Mouse (Mus musculus): ENCODE measurements around the gene Abcb1b. TPM values are rescaled to one million over a fixed set of nuclear protein-coding genes. Genes with fewer than 3 reads are reported as not detected.

Gene Abcb1b
- 0.59 and 0.96 TPM in 2 replicates for polyA plus RNA-seq (2015; fragmentation: Nextera tagmentation; extraction: Ambion mirVana)

GRCm38 (mm10) chr5:8797987-8798751, at the start of gene Abcb1b:
Gene Abcb1b, plus strand, starts transcription at chr5:8798147.
- Histone ChIP-seq H3K4me1 (ENCODE audit: control insufficient read depth, insufficient read depth, low read depth, low read length) (peaks cover 3% of the 10 kb centered on the region), H3K36me3 (ENCODE audit: control insufficient read depth, insufficient read depth, low read length) (no peaks in the 10 kb centered on the region), H3K9me3 (ENCODE audit: control insufficient read depth, low read length) (no peaks in the 10 kb centered on the region), H3K4me3 (ENCODE audit: low read length) (peak within 1 kb of the TSS; percentile 70), H3K27me3 (replicated peaks; ENCODE audit: control insufficient read depth, insufficient read depth, low read length) (no peaks in the 10 kb centered on the region), H3K4me2 (ENCODE audit: low read length) (peak within 1 kb of the TSS; percentile 98), H3K27ac (ENCODE audit: low read depth, low read length) (no peak within 1 kb of the TSS), H3K9ac (ENCODE audit: low read depth, low read length) (peak within 1 kb of the TSS; percentile 65)
- ATAC-seq = peak; percentile 95
- WGBS = 0% methylated on average over 48 of the region's 48 CpGs

GRCm38 (mm10) chr5:8772866-8773265, 25.1 kb upstream of the Abcb1b start:
- Histone ChIP-seq H3K4me3 (ENCODE audit: low read length) (no peak overlapping the region), H3K27ac (ENCODE audit: low read depth, low read length) (no peak overlapping the region), H3K27me3 (replicated peaks; ENCODE audit: control insufficient read depth, insufficient read depth, low read length) (no peaks in the 10 kb centered on the region), H3K4me2 (ENCODE audit: low read length) (no peak overlapping the region), H3K4me1 (ENCODE audit: control insufficient read depth, insufficient read depth, low read depth, low read length) (no peaks in the 10 kb centered on the region), H3K9ac (ENCODE audit: low read depth, low read length) (no peak overlapping the region), H3K36me3 (ENCODE audit: control insufficient read depth, insufficient read depth, low read length) (no peaks in the 10 kb centered on the region), H3K9me3 (ENCODE audit: control insufficient read depth, low read length) (no peaks in the 10 kb centered on the region)
- ATAC-seq = no peak
- WGBS = 77% methylated on average over 3 of the region's 3 CpGs

GRCm38 (mm10) chr5:8778311-8778710, 19.6 kb upstream of the Abcb1b start:
- Histone ChIP-seq H3K27me3 (replicated peaks; ENCODE audit: control insufficient read depth, insufficient read depth, low read length) (no peaks in the 10 kb centered on the region), H3K9ac (ENCODE audit: low read depth, low read length) (no peak overlapping the region), H3K36me3 (ENCODE audit: control insufficient read depth, insufficient read depth, low read length) (no peaks in the 10 kb centered on the region), H3K9me3 (ENCODE audit: control insufficient read depth, low read length) (no peaks in the 10 kb centered on the region), H3K4me1 (ENCODE audit: control insufficient read depth, insufficient read depth, low read depth, low read length) (no peaks in the 10 kb centered on the region), H3K4me2 (ENCODE audit: low read length) (no peak overlapping the region), H3K27ac (ENCODE audit: low read depth, low read length) (no peak overlapping the region), H3K4me3 (ENCODE audit: low read length) (no peak overlapping the region)
- no peak for ATAC-seq
- 82% methylated on average over 2 of the region's 2 CpGs for WGBS

- H3K9ac ChIP-seq (ENCODE audit: low read depth, low read length) = no peak overlapping the region
- no peak for ATAC-seq
- H3K4me3 ChIP-seq (ENCODE audit: low read length) = no peak overlapping the region
- H3K27me3 ChIP-seq (replicated peaks; ENCODE audit: control insufficient read depth, insufficient read depth, low read length) = no peaks in the 10 kb centered on the region
- H3K4me2 ChIP-seq (ENCODE audit: low read length) = no peak overlapping the region
- no peaks in the 10 kb centered on the region for H3K9me3 ChIP-seq (ENCODE audit: control insufficient read depth, low read length)
- no peaks in the 10 kb centered on the region for H3K4me1 ChIP-seq (ENCODE audit: control insufficient read depth, insufficient read depth, low read depth, low read length)
- WGBS = 87% methylated on average over 2 of the region's 2 CpGs
- H3K36me3 ChIP-seq (ENCODE audit: control insufficient read depth, insufficient read depth, low read length) = no peaks in the 10 kb centered on the region
- H3K27ac ChIP-seq (ENCODE audit: low read depth, low read length) = no peak overlapping the region
Measured at GRCm38 (mm10) chr5:8778751-8779150, 19.2 kb upstream of the Abcb1b start.

GRCm38 (mm10) chr5:8792281-8792680, 5.7 kb upstream of the Abcb1b start:
- 83% methylated on average over 4 of the region's 4 CpGs for WGBS
- no peak overlapping the region for H3K9ac ChIP-seq (ENCODE audit: low read depth, low read length)

GRCm38 (mm10) chr5:8798752-8799115, 787 bp downstream of the Abcb1b start:
- 28% methylated on average over 10 of the region's 10 CpGs for WGBS
- peaks cover 3% of the 10 kb centered on the region for H3K4me1 ChIP-seq (ENCODE audit: control insufficient read depth, insufficient read depth, low read depth, low read length)
- peak overlapping the region; percentile 70 for H3K4me3 ChIP-seq (ENCODE audit: low read length)
- H3K9me3 ChIP-seq (ENCODE audit: control insufficient read depth, low read length) = no peaks in the 10 kb centered on the region
- H3K27ac ChIP-seq (ENCODE audit: low read depth, low read length) = no peak overlapping the region
- peak; percentile 15; the same call in 1 of the 2 replicates for ATAC-seq
- no peaks in the 10 kb centered on the region for H3K27me3 ChIP-seq (replicated peaks; ENCODE audit: control insufficient read depth, insufficient read depth, low read length)
- H3K9ac ChIP-seq (ENCODE audit: low read depth, low read length) = peak overlapping the region; percentile 65
- H3K36me3 ChIP-seq (ENCODE audit: control insufficient read depth, insufficient read depth, low read length) = no peaks in the 10 kb centered on the region
- peak overlapping the region; percentile 98 for H3K4me2 ChIP-seq (ENCODE audit: low read length)

More at GRCm38 (mm10) chr5:8792281-8792680, 5.7 kb upstream of the Abcb1b start:
- no peak overlapping the region for H3K4me3 ChIP-seq (ENCODE audit: low read length)
- H3K9me3 ChIP-seq (ENCODE audit: control insufficient read depth, low read length) = no peaks in the 10 kb centered on the region
- no peak for ATAC-seq
- H3K27me3 ChIP-seq (replicated peaks; ENCODE audit: control insufficient read depth, insufficient read depth, low read length) = no peaks in the 10 kb centered on the region
- no peaks in the 10 kb centered on the region for H3K4me1 ChIP-seq (ENCODE audit: control insufficient read depth, insufficient read depth, low read depth, low read length)
- H3K36me3 ChIP-seq (ENCODE audit: control insufficient read depth, insufficient read depth, low read length) = no peaks in the 10 kb centered on the region
- H3K4me2 ChIP-seq (ENCODE audit: low read length) = no peak overlapping the region
- H3K27ac ChIP-seq (ENCODE audit: low read depth, low read length) = no peak overlapping the region

GRCm38 (mm10) chr5:8805742-8806141, 7.8 kb downstream of the Abcb1b start:
- Histone ChIP-seq H3K36me3 (ENCODE audit: control insufficient read depth, insufficient read depth, low read length) (no peaks in the 10 kb centered on the region), H3K9me3 (ENCODE audit: control insufficient read depth, low read length) (no peaks in the 10 kb centered on the region), H3K9ac (ENCODE audit: low read depth, low read length) (no peak overlapping the region), H3K4me1 (ENCODE audit: control insufficient read depth, insufficient read depth, low read depth, low read length) (no peaks in the 10 kb centered on the region), H3K27ac (ENCODE audit: low read depth, low read length) (no peak overlapping the region), H3K27me3 (replicated peaks; ENCODE audit: control insufficient read depth, insufficient read depth, low read length) (no peaks in the 10 kb centered on the region), H3K4me3 (ENCODE audit: low read length) (no peak overlapping the region), H3K4me2 (ENCODE audit: low read length) (no peak overlapping the region)
- no peak for ATAC-seq
- WGBS = 81% methylated on average over 5 of the region's 5 CpGs

GRCm38 (mm10) chr5:8807137-8808004, 9.4 kb downstream of the Abcb1b start:
- 85% methylated on average over 9 of the region's 9 CpGs for WGBS
- Histone ChIP-seq H3K4me3 (ENCODE audit: low read length) (no peak overlapping the region), H3K9ac (ENCODE audit: low read depth, low read length) (no peak overlapping the region), H3K4me2 (ENCODE audit: low read length) (no peak overlapping the region), H3K27ac (ENCODE audit: low read depth, low read length) (no peak overlapping the region), H3K9me3 (ENCODE audit: control insufficient read depth, low read length) (no peaks in the 10 kb centered on the region), H3K36me3 (ENCODE audit: control insufficient read depth, insufficient read depth, low read length) (no peaks in the 10 kb centered on the region), H3K27me3 (replicated peaks; ENCODE audit: control insufficient read depth, insufficient read depth, low read length) (no peaks in the 10 kb centered on the region), H3K4me1 (ENCODE audit: control insufficient read depth, insufficient read depth, low read depth, low read length) (no peaks in the 10 kb centered on the region)
- ATAC-seq = no peak

GRCm38 (mm10) chr5:8813872-8814271, 15.9 kb downstream of the Abcb1b start:
- no peak for ATAC-seq
- H3K4me2 ChIP-seq (ENCODE audit: low read length) = no peak overlapping the region
- WGBS = 67% methylated on average over 1 of the region's 1 CpGs
- no peak overlapping the region for H3K9ac ChIP-seq (ENCODE audit: low read depth, low read length)
- no peaks in the 10 kb centered on the region for H3K4me1 ChIP-seq (ENCODE audit: control insufficient read depth, insufficient read depth, low read depth, low read length)
- no peak overlapping the region for H3K4me3 ChIP-seq (ENCODE audit: low read length)
- H3K27ac ChIP-seq (ENCODE audit: low read depth, low read length) = no peak overlapping the region
- no peaks in the 10 kb centered on the region for H3K36me3 ChIP-seq (ENCODE audit: control insufficient read depth, insufficient read depth, low read length)
- H3K27me3 ChIP-seq (replicated peaks; ENCODE audit: control insufficient read depth, insufficient read depth, low read length) = no peaks in the 10 kb centered on the region
- H3K9me3 ChIP-seq (ENCODE audit: control insufficient read depth, low read length) = no peaks in the 10 kb centered on the region

Measured in hindbrain, embryonic 16.5 days (tissue).